Comparison of ENCODE assay signal across 19 mouse cellular contexts in genomic region chr5:32438564-32438922, GRCm38 (mm10). TPM values are rescaled to one million over a fixed set of nuclear protein-coding genes. Genes with fewer than 3 reads are reported as not detected.
DNase-seq lines count a peak whose midpoint lies in the region; ATAC-seq lines count a peak whose summit lies in the region.
"Had no signal": no experiment of that assay in that cellular context is flagged by ENCODE, and none has a peak within 500 bp of the region (broad histone marks: within the 10 kb centered on the region; RNA-seq: fewer than 3 reads in every experiment).

No protein-coding gene starts in this region.

- DNase-seq in heart, postnatal 36 days = no peak
- peak; percentile 81 for DNase-seq in brain, adult 2 months (ENCODE audit: low read depth, low spot score)
- peak; percentile 55 for DNase-seq in cerebellum, adult 9-10 months
- DNase-seq in ovary, postnatal 36 days (ENCODE audit: low spot score) = no peak
- DNase-seq in left cerebral cortex, postnatal 10 days (ENCODE audit: extremely low spot score in 1 of 2, low spot score in 2 of 2) = no peak
- DNase-seq: gastrocnemius, postnatal 10 days; heart, adult 18-20 months; heart, postnatal 14 days; left cerebral cortex, postnatal 4 days; retina, postnatal 1 day; right cerebral cortex, postnatal 4 days had no signal

- no peak overlapping the region for H3K4me2 ChIP-seq in heart, embryonic 12.5 days
- no peak overlapping the region for H3K4me2 ChIP-seq in intestine, embryonic 16.5 days (ENCODE audit: low read depth, low read length)
- H3K4me2 ChIP-seq in midbrain, embryonic 16.5 days (ENCODE audit: low read length) = no peak overlapping the region
- H3K4me2 ChIP-seq: hindbrain, embryonic 15.5 days; kidney, embryonic 15.5 days; liver, embryonic 12.5 days; lung, embryonic 15.5 days; midbrain, embryonic 13.5 days had no signal

- intact Hi-C loops in heart, postnatal 36 days (cut with DNase I) = no loop called here
- intact Hi-C loops in left cerebral cortex, postnatal 10 days (cut with DNase I) = no loop called here

- WGBS in heart, embryonic 12.5 days = 65% methylated on average over 2 of the region's 2 CpGs
- WGBS in intestine, embryonic 16.5 days = 55% methylated on average over 2 of the region's 2 CpGs
- 71% methylated on average over 2 of the region's 2 CpGs for WGBS in midbrain, embryonic 16.5 days

- no peaks in the 10 kb centered on the region for H3K9me3 ChIP-seq in heart, embryonic 12.5 days (replicated peaks)
- H3K9me3 ChIP-seq in intestine, embryonic 16.5 days (ENCODE audit: control insufficient read depth, low read length) = no peaks in the 10 kb centered on the region
- H3K9me3 ChIP-seq in midbrain, embryonic 16.5 days (replicated peaks; ENCODE audit: control insufficient read depth, low read length, poor library complexity, severe bottlenecking) = no peaks in the 10 kb centered on the region
- H3K9me3 ChIP-seq: hindbrain, embryonic 15.5 days; kidney, embryonic 15.5 days; liver, embryonic 12.5 days; lung, embryonic 15.5 days; midbrain, embryonic 13.5 days had no signal

- H3K4me1 ChIP-seq in heart, embryonic 12.5 days (replicated peaks) = no peaks in the 10 kb centered on the region
- peaks cover 17% of the 10 kb centered on the region for H3K4me1 ChIP-seq in intestine, embryonic 16.5 days (ENCODE audit: control insufficient read depth, insufficient read depth, low read length)
- no peaks in the 10 kb centered on the region for H3K4me1 ChIP-seq in midbrain, embryonic 16.5 days (ENCODE audit: control insufficient read depth, insufficient read depth, low read length)
- H3K4me1 ChIP-seq: hindbrain, embryonic 15.5 days; liver, embryonic 12.5 days; midbrain, embryonic 13.5 days had no signal

- no peak for ATAC-seq in heart, embryonic 12.5 days (ENCODE audit: insufficient number of reproducible peaks, low FRiP score)
- ATAC-seq in intestine, embryonic 16.5 days = no peak
- ATAC-seq in midbrain, embryonic 16.5 days = no peak
- ATAC-seq: liver, embryonic 12.5 days; midbrain, embryonic 13.5 days had no signal

- no peaks in the 10 kb centered on the region for H3K27me3 ChIP-seq in heart, embryonic 12.5 days (replicated peaks)
- no peaks in the 10 kb centered on the region for H3K27me3 ChIP-seq in intestine, embryonic 16.5 days (replicated peaks; ENCODE audit: control insufficient read depth, insufficient read depth, low read length)
- H3K27me3 ChIP-seq in midbrain, embryonic 16.5 days (ENCODE audit: control insufficient read depth, insufficient read depth, low read depth, low read length) = no peaks in the 10 kb centered on the region
- H3K27me3 ChIP-seq: hindbrain, embryonic 15.5 days; kidney, embryonic 15.5 days; liver, embryonic 12.5 days; lung, embryonic 15.5 days; midbrain, embryonic 13.5 days had no signal

- 0 out of 2 replicates have a peak overlapping the region, but pooled peaks have one; percentile 25 for H3K9ac ChIP-seq in heart, embryonic 12.5 days
- H3K9ac ChIP-seq in intestine, embryonic 16.5 days (ENCODE audit: low read depth, low read length) = no peak overlapping the region
- H3K9ac ChIP-seq in midbrain, embryonic 16.5 days (ENCODE audit: low read depth, low read length) = no peak overlapping the region
- H3K9ac ChIP-seq: hindbrain, embryonic 15.5 days; kidney, embryonic 15.5 days; liver, embryonic 12.5 days; lung, embryonic 15.5 days; midbrain, embryonic 13.5 days had no signal

- no peaks in the 10 kb centered on the region for H3K36me3 ChIP-seq in heart, embryonic 12.5 days
- no peaks in the 10 kb centered on the region for H3K36me3 ChIP-seq in intestine, embryonic 16.5 days (ENCODE audit: control insufficient read depth, insufficient read depth, low read length)
- H3K36me3 ChIP-seq in midbrain, embryonic 16.5 days (ENCODE audit: control insufficient read depth, insufficient read depth, low read length) = no peaks in the 10 kb centered on the region
- H3K36me3 ChIP-seq: hindbrain, embryonic 15.5 days; kidney, embryonic 15.5 days; liver, embryonic 12.5 days; lung, embryonic 15.5 days; midbrain, embryonic 13.5 days had no signal

- no peak overlapping the region for H3K4me3 ChIP-seq in heart, embryonic 12.5 days
- no peak overlapping the region for H3K4me3 ChIP-seq in intestine, embryonic 16.5 days (ENCODE audit: low read length)
- H3K4me3 ChIP-seq in midbrain, embryonic 16.5 days (ENCODE audit: low read depth, low read length) = no peak overlapping the region
- H3K4me3 ChIP-seq: hindbrain, embryonic 15.5 days; kidney, embryonic 15.5 days; liver, embryonic 12.5 days; lung, embryonic 15.5 days; midbrain, embryonic 13.5 days had no signal

- no peak overlapping the region for H3K27ac ChIP-seq in heart, embryonic 12.5 days (ENCODE audit: poor library complexity, severe bottlenecking)
- H3K27ac ChIP-seq in intestine, embryonic 16.5 days (ENCODE audit: low read length) = peak overlapping the region; percentile 9
- no peak overlapping the region for H3K27ac ChIP-seq in midbrain, embryonic 16.5 days (ENCODE audit: low read length)
- H3K27ac ChIP-seq: hindbrain, embryonic 15.5 days; kidney, embryonic 15.5 days; liver, embryonic 12.5 days; lung, embryonic 15.5 days; midbrain, embryonic 13.5 days had no signal

RNA-seq across cellular contexts. Expression of gene Ppp1cb, which starts 20.1 kb away (rescaled TPM):
- 283 and 290 TPM in 2 replicates for polyA plus RNA-seq in heart, embryonic 12.5 days (2016; fragmentation: Nextera tagmentation; extraction: Ambion mirVana)
- total RNA-seq in heart, postnatal 36 days (2021) = 100 to 1,000 TPM; 445 to 446 TPM
- polyA plus RNA-seq in intestine, embryonic 16.5 days (2015; fragmentation: Nextera tagmentation; extraction: Ambion mirVana) = 161 and 168 TPM in 2 replicates
- polyA plus RNA-seq in midbrain, embryonic 16.5 days (2015; fragmentation: Nextera tagmentation; extraction: Ambion mirVana) = 208 TPM in 2 replicates
- total RNA-seq in left cerebral cortex, postnatal 10 days (2021) = 100 to 1,000 TPM; 365 to 391 TPM

Comparison
In these comparisons a context has a peak if more than half of its experiments do, and no peak if none do; other contexts are left out.
1. DNase-seq: peak in brain, adult 2 months (single experiment) and cerebellum, adult 9-10 months (single experiment); none in heart, postnatal 36 days (0 of 2), ovary, postnatal 36 days (single experiment) and left cerebral cortex, postnatal 10 days (0 of 2).